ENCODE assay signal across 34 mouse cellular contexts in the genomic region with DNA sequence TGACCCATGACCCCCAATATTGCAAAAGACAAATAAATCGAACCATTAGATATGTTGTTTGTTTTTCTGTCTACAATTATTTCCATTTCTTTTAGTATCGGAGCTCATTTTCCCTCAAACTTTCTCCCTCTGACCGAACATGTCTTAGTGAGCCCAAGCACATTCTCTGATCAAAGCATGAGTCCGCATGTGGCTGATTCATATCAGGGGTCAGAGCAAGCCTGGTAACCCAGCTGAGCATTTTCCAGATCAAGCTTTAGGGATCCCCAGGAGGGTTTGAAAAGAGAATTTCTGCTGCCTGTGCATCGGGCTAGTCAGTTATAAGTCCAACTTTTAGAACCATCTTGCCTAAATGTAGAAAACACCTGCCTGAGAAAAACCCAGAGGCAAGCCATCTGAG.
A peak's percentile ranks its signal among the peaks of the same experiment; 100 is the strongest.
DNase-seq lines count a peak whose midpoint lies in the region; ATAC-seq and TF ChIP-seq lines count a peak whose summit lies in the region.
"Had no signal": no experiment of that assay in that cellular context is flagged by ENCODE, and none has a peak within 500 bp of the region (broad histone marks: within the 10 kb centered on the region; RNA-seq: fewer than 3 reads in every experiment).

No protein-coding gene starts in this region.

- H3K4me3 ChIP-seq in megakaryocyte, embryonic 14.5 days (replicated peaks), result peak overlapping the region; percentile 42
- H3K4me3 ChIP-seq in liver, embryonic 15.5 days (replicated peaks), result no peak overlapping the region
- no peak overlapping the region for H3K4me3 ChIP-seq in forebrain, postnatal 0 days (ENCODE audit: low read depth, low read length)
- H3K4me3 ChIP-seq: embryonic facial prominence, embryonic 10.5 days; embryonic facial prominence, embryonic 15.5 days; forebrain, embryonic 13.5 days; intestine, embryonic 15.5 days; layer of hippocampus, adult 2 months; left cerebral cortex, adult 2 months; limb, embryonic 12.5 days; midbrain, embryonic 12.5 days; myocyte; neural tube, embryonic 12.5 days had no signal

- no peak for TF ChIP-seq CTCF in forebrain, postnatal 0 days (IDR thresholded peaks at IDR 0.05; ENCODE audit: low read depth)

- H3K9me3 ChIP-seq in megakaryocyte, embryonic 14.5 days, result no peaks in the 10 kb centered on the region
- no peaks in the 10 kb centered on the region for H3K9me3 ChIP-seq in liver, embryonic 15.5 days (replicated peaks)
- H3K9me3 ChIP-seq in forebrain, postnatal 0 days (ENCODE audit: low read length), result no peaks in the 10 kb centered on the region
- H3K9me3 ChIP-seq: embryonic facial prominence, embryonic 10.5 days; embryonic facial prominence, embryonic 15.5 days; intestine, embryonic 15.5 days; limb, embryonic 12.5 days; midbrain, embryonic 12.5 days; neural tube, embryonic 12.5 days had no signal

- no peak for ATAC-seq in megakaryocyte, adult 5-6 weeks (ENCODE audit: poor library complexity, severe bottlenecking)
- ATAC-seq in liver, embryonic 15.5 days (ENCODE audit: insufficient read depth), result peak; percentile 72
- ATAC-seq in megakaryocyte-erythroid progenitor cell, adult 5-6 weeks (replicated peaks; ENCODE audit: low FRiP score, low TSS enrichment, poor library complexity, severe bottlenecking), result peak; percentile 17; the same call in 1 of the 2 replicates
- no peak for ATAC-seq in forebrain, postnatal 0 days
- ATAC-seq: forebrain, embryonic 13.5 days; hindbrain, postnatal 0 days; intestine, embryonic 15.5 days; lung, postnatal 0 days; Patski had no signal

- no peaks in the 10 kb centered on the region for H3K27me3 ChIP-seq in megakaryocyte, embryonic 14.5 days (replicated peaks)
- no peaks in the 10 kb centered on the region for H3K27me3 ChIP-seq in liver, embryonic 15.5 days
- no peaks in the 10 kb centered on the region for H3K27me3 ChIP-seq in forebrain, postnatal 0 days (ENCODE audit: insufficient read depth, low read length)
- H3K27me3 ChIP-seq: embryonic facial prominence, embryonic 15.5 days; forebrain, embryonic 13.5 days; intestine, embryonic 15.5 days; limb, embryonic 12.5 days; midbrain, embryonic 12.5 days; neural tube, embryonic 12.5 days; Patski had no signal

- peak; percentile 24 for DNase-seq in liver
- DNase-seq in cerebellum, postnatal 36 days, result no peak
- no peak for DNase-seq in forebrain, postnatal 0 days
- DNase-seq in gastrocnemius, postnatal 14 days, result no peak
- DNase-seq: adrenal gland, postnatal 10 days; B cell, adult 2 months; cerebellum, adult 11 months; cerebellum, adult 9-11 months; gastrocnemius, postnatal 10 days; kidney, adult 2 months; kidney, postnatal 36 days; lung, adult 18-20 months; lung, postnatal 4 days; right cerebral cortex, adult 18-20 months; thymus, adult 18-20 months; thymus, postnatal 36 days had no signal

- intact Hi-C loops in gastrocnemius, postnatal 14 days (cut with DNase I; ENCODE audit: low total_unique reads), result no loop called here

- peak overlapping the region; percentile 42 for H3K4me2 ChIP-seq in liver, embryonic 15.5 days
- no peak overlapping the region for H3K4me2 ChIP-seq in forebrain, postnatal 0 days (ENCODE audit: low read depth)
- H3K4me2 ChIP-seq: embryonic facial prominence, embryonic 15.5 days; forebrain, embryonic 13.5 days; intestine, embryonic 15.5 days; limb, embryonic 12.5 days; midbrain, embryonic 12.5 days; neural tube, embryonic 12.5 days had no signal

- no peak overlapping the region for H3K9ac ChIP-seq in liver, embryonic 15.5 days
- H3K9ac ChIP-seq in forebrain, postnatal 0 days, result no peak overlapping the region
- H3K9ac ChIP-seq: embryonic facial prominence, embryonic 15.5 days; forebrain, embryonic 13.5 days; intestine, embryonic 15.5 days; limb, embryonic 12.5 days; midbrain, embryonic 12.5 days; neural tube, embryonic 12.5 days had no signal

- H3K4me1 ChIP-seq in megakaryocyte, embryonic 14.5 days, result peaks cover 36% of the 10 kb centered on the region
- H3K4me1 ChIP-seq in liver, embryonic 15.5 days (replicated peaks), result peaks cover 29% of the 10 kb centered on the region
- H3K4me1 ChIP-seq in forebrain, postnatal 0 days (ENCODE audit: insufficient read depth), result no peaks in the 10 kb centered on the region
- H3K4me1 ChIP-seq: embryonic facial prominence, embryonic 10.5 days; embryonic facial prominence, embryonic 15.5 days; forebrain, embryonic 13.5 days; intestine, embryonic 15.5 days; limb, embryonic 12.5 days; midbrain, embryonic 12.5 days; neural tube, embryonic 12.5 days had no signal

- H3K27ac ChIP-seq in liver, embryonic 15.5 days (replicated peaks), result peak overlapping the region; percentile 79
- no peak overlapping the region for H3K27ac ChIP-seq in forebrain, postnatal 0 days (ENCODE audit: low read depth, low read length)
- H3K27ac ChIP-seq: embryonic facial prominence, embryonic 10.5 days; embryonic facial prominence, embryonic 15.5 days; forebrain, embryonic 13.5 days; hindbrain, postnatal 0 days; intestine, embryonic 15.5 days; layer of hippocampus, adult 2 months; left cerebral cortex, adult 2 months; limb, embryonic 12.5 days; midbrain, embryonic 12.5 days; neural tube, embryonic 12.5 days; stomach, postnatal 0 days had no signal

- 30% methylated on average over 5 of the region's 5 CpGs for WGBS in liver, embryonic 15.5 days (ENCODE audit: insufficient replicate concordance)
- 93% methylated on average over 5 of the region's 5 CpGs for WGBS in forebrain, postnatal 0 days

- H3K36me3 ChIP-seq in megakaryocyte, embryonic 14.5 days (replicated peaks; ENCODE audit: low read length), result no peaks in the 10 kb centered on the region
- H3K36me3 ChIP-seq in liver, embryonic 15.5 days (replicated peaks), result no peaks in the 10 kb centered on the region
- H3K36me3 ChIP-seq in forebrain, postnatal 0 days (ENCODE audit: insufficient read depth), result no peaks in the 10 kb centered on the region
- H3K36me3 ChIP-seq: embryonic facial prominence, embryonic 10.5 days; embryonic facial prominence, embryonic 15.5 days; intestine, embryonic 15.5 days; limb, embryonic 12.5 days; midbrain, embryonic 12.5 days; neural tube, embryonic 12.5 days had no signal

Comparison
In these comparisons a context has a peak if more than half of its experiments do, and no peak if none do; other contexts are left out.
1. ATAC-seq: peak in liver, embryonic 15.5 days (single experiment) and megakaryocyte-erythroid progenitor cell, adult 5-6 weeks (single experiment); none in megakaryocyte, adult 5-6 weeks (single experiment) and forebrain, postnatal 0 days (single experiment).